Mouse (Mus musculus) urinary bladder, postnatal 14 days (tissue): ENCODE data around the gene Tmem121.
A peak's percentile ranks its signal among the peaks of the same experiment; 100 is the strongest.
"Not testable (repeated sequence)": the region's sequence is repeated elsewhere in the genome, so short reads cannot be mapped to it uniquely, and the experiment has no call there.

Experiments
- DNase-seq: peaks from one replicate; pipeline ENCODE4 v3.0.0; 2021; ENCODE audit warnings: low spot score

The Tmem121 gene

DNA sequence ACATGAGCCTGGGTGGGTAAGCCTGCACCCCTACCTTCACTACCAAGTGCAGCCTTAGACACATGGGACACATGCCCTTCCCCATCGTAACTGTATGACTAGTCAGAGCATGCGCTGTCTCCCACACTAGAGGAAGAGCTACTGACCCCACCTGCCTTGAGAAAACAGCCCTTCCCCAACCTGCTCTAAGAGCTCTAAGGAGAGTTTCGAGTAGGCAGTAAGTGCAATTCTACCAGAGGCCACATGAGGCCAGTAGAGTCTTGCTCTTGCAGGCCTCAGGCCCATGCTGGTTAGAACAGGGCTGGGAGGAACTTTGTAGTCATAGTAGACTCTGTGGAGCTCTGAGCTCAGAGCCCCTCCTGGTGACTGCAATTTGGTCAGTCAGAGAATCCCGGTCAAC, 34.7 kb downstream of the Tmem121 start:
- DNase-seq, result peak; percentile 77

DNA sequence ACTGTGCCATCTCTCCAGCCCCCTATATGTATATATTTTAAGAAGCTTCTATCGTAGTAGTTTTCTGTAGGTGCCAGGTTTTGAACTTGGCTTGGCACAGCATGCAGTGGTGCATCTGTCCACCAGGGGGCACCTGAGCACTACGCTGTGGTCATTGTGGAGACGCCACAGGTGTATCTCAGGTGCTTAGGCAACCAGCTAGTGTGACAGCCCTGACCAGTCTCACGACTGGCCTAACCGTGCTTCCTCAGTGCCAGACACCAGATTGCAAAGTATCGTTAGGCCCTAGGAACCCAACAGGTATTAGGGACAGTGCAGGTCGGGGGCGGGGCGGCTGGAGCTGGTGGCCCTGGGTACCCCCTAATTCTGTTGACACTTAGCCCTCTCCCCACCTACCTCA, 35.6 kb downstream of the Tmem121 start:
- peak; percentile 58 for DNase-seq

DNA sequence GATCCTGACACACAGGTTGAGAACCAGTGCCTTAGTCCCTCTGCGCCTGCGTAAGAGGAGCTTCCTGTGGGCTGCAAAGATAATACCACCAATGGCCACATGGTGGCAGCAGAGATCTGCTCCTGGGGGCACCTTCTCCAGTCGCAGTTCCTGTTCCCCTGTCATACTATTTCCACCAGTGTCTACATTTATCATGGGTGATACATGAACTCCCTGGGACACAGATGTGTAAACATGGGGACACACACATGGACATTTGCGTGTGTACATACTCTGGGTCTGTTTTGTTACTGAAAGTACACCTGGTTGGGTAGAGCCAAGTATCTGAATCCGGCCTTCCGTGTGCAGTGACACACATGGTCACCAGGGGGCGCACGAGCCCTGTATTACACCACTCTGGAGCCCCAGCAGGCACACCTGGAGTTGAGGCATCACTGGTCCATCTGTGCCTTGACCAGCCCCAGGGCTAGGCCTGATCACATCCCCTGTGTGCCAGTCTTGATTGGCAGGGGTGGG, 36.4 kb downstream of the Tmem121 start:
- DNase-seq, result peak; percentile 93

DNA sequence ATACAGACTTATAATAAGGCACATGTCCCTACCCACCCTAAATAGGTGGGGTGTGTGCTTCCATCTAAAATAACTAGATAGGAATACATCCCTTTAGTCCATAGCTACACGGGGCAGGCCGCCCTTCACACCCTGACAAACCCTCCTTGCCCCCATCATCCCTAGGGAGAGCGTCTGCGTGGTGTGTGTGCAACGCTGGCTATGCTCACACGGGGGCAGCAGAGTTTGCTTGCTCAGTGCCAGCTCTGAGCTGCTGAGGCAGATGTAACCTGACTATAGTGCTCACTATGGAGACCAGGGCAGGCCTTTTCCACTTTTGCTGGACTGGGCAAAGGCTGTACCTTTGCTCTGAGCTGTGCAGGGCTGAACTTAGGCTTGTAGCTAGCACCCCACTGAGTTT, 37.0 kb downstream of the Tmem121 start:
- DNase-seq, result peak; percentile 47

DNA sequence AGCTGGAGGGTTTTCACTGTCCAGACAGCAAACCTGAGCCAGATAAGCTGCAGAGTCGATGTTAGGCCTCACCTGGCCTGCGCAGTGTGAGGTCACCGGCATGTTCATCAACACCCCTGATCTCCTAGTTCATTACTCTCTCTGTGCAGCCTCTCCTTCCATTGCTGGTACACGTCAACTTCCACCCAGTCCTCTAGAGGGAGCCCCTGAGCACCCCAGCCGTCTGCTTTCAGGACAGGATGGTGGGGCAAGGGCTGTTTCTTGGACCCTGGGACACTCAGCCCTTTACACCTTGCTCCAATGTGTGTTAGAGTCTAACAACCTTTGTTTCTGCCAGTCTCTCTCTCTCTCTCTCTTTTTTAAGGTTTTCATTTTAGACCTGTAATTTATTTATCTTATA, 38.5 kb downstream of the Tmem121 start:
- no peak for DNase-seq

DNA sequence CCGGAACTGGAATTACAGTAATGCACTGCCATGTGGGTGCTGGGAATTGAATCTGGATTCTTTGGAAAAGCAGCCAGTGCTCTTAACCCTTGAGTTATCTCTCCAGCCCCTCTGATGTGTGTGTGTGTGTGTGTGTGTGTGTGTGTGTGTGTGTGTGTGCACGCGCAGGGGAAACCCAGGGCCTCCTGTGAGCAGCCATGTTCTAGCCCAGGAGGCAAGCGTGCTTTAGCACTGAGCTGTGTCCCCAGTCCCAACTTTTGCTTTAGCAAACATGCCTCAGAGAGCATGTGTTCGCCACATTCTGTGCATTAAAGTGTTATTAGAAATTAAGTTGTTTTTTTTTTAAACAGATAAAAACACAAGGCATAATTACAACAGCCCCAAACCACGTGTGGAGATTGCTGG, 39.0 kb downstream of the Tmem121 start:
- DNase-seq, result no peak

DNA sequence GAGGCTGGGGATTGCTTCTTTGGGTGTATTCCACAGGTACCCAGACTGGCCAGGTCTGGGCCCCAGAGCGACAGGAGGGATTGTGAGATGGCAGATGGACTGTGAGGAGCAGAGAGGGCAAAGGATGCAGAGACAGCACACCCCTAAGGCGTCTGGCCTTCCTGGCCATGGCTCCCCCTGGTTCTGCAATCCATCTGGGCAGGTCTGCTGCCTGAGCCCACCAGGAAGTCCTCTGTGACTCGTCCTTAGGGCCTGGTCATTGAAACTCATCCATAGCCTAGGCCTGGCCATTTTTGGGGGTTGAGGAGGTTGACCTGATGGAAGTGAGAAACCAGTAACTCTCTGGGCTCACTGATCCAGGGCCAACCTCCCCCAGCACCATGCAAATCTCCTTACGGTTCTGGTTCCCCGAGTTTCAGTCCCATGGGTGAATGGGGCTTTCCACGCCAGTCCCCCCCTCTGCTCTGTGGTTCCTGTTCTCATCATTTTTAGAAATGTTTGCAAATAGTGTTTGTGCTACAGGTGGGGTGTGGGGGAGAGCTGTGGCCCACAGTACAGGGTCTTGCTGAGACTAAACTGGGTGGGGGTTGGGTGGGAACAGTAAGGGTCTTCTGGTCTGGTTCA, 42.4 kb downstream of the Tmem121 start:
- no peak for DNase-seq

DNA sequence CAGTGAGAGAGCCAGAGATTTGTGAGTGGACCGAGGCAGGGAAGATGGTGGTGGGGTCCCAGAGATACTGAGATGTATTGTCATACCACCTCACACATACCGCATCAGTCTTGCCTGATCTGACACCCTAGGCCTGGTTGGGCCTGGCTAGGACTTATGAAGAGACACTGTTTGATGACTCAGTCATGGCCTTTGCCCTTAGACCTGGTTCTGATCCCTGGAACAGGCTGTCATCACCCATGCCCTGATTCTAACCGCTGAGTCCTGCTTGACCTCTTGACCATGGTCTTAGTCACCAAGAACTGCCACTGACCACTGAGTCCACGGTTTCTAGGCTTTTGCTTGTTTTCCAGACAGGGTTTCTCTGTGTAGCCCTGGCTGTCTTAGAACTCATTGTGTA, 45.0 kb downstream of the Tmem121 start:
- DNase-seq, result no peak

DNA sequence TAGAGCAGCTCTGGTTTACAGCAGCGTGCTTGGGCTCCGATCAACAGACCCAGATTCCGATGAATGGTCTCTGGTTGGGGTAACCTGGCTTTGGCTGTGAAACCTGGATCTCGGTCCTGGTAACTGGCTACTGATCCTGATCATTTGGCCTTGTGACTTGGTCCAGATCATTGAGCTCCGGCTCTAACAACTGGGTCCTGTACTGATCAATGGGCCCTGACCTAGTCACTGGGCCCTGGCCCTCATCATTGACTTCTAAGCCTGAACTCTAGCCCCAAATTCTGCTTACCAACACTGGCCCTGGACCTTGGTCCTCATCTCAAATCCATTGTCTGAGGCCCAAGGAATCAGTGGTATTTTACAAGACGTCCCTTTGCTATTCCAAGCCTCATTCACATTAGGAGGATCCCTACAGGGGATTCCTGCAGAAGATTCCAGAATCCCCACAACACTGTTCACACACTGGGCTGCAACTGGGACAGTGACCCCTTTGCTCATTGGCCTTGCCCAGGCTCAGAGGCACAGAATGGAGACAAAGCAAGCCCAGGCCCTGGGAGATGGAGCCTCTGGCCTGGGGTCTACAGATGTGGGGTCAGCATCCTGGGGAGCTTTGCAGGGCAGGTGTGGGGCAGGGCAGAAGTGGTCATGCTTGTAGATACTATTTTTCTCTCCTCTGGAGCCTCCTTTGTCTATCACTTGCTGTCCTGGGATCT, 46.0 kb downstream of the Tmem121 start:
- not testable (repeated sequence) for DNase-seq

DNA sequence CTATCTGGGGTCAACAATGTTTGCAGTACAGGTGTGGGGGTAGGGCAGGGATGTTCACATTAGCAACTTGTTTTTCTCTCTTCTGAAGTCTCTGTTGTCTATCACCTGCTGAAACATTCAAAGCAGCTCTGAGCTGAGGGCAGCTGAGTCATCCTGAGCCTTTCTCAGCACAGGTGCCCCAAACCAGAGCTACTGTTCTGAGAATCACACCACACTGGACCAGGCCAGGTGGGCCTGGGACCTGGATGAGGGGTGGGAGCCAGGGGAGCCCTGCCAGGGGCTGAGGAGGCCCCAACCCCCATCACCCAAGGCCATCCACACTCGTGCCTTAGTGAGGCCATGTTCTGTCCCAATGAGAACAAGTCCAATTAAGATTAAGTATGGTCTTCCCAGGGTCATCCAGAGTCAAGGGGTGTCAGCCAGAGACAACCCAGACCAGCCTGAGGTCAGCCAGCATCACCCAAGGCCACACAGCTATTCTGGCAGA, 46.6 kb downstream of the Tmem121 start:
- DNase-seq, result not testable (repeated sequence)
